Mouse (Mus musculus) heart, embryonic 10.5 days (tissue): Measurements from ENCODE around the gene Fig4. TPM values are rescaled to one million over a fixed set of nuclear protein-coding genes. Genes with fewer than 3 reads are reported as not detected.

ENCODE experiments used
- DNase-seq: peaks from one replicate; pipeline ENCODE4 v3.0.0-alpha.2; 2017; ENCODE audit warnings: low spot score
- H3K27ac ChIP-seq: fragments of 300-500 bp; sonication (generic); 2 replicates; pipeline ENCODE4 v1.5.1; 2016; ENCODE audit warnings: mild to moderate bottlenecking
- H3K27me3 ChIP-seq: fragments of 300-500 bp; sonication (generic); 2 replicates; pipeline ENCODE4 v1.6.1; 2016; ENCODE audit warnings: mild to moderate bottlenecking; ENCODE audit not compliant: poor library complexity, insufficient read depth, severe bottlenecking
- H3K36me3 ChIP-seq: fragments of 300-500 bp; sonication (generic); 2 replicates; pipeline ENCODE4 v1.6.1; 2016; ENCODE audit warnings: mild to moderate bottlenecking, moderate library complexity
- H3K4me1 ChIP-seq: fragments of 300-500 bp; sonication (generic); 2 replicates; pipeline ENCODE4 v1.6.1; 2016; ENCODE audit warnings: mild to moderate bottlenecking
- H3K4me3 ChIP-seq: fragments of 300-500 bp; sonication (generic); 2 replicates; pipeline ENCODE4 v1.5.1; 2016; ENCODE audit warnings: mild to moderate bottlenecking, moderate library complexity
- H3K9me3 ChIP-seq: fragments of 300-500 bp; sonication (generic); 2 replicates; pipeline ENCODE4 v1.6.1; 2016; ENCODE audit warnings: mild to moderate bottlenecking, moderate library complexity
- WGBS: fragments of 180-500 bp; shearing (Covaris S2); methylation state at CpG from one replicate; pipeline ENCODE4 v1.1.7; 2016; 5-methylcytosine and 5-hydroxymethylcytosine counted together
- polyA plus RNA-seq: library from polyadenylated mRNA; unstranded; fragments of >200 nt; fragmentation: Nextera tagmentation; extraction: Ambion mirVana; gene quantifications from 2 replicates; pipeline ENCODE4 v1.2.1, GENCODE M21; 2016

The Fig4 gene
- polyA plus RNA-seq, 1 experiment from 2014 or later = 28.7 TPM

GRCm38 (mm10) chr10:41250045-41250748 is 52.9 kb downstream of the Fig4 start:
- H3K36me3 ChIP-seq = peaks cover 27% of the 10 kb centered on the region
- WGBS = 71% methylated on average over 8 of the region's 8 CpGs
- no peaks in the 10 kb centered on the region for H3K27me3 ChIP-seq
- H3K4me1 ChIP-seq = peaks cover 29% of the 10 kb centered on the region
- 0 out of 2 replicates have a peak overlapping the region, but pooled peaks have one; percentile 47 for H3K27ac ChIP-seq
- no peak for DNase-seq
- H3K9me3 ChIP-seq = no peaks in the 10 kb centered on the region
- H3K4me3 ChIP-seq = no peak overlapping the region

- 88% methylated on average over 8 of the region's 8 CpGs for WGBS
- Histone ChIP-seq H3K36me3 (peaks cover 24% of the 10 kb centered on the region), H3K9me3 (no peaks in the 10 kb centered on the region)
These were observed 53.9 kb downstream of the Fig4 start for GRCm38 (mm10) chr10:41249006-41249659.

DNA sequence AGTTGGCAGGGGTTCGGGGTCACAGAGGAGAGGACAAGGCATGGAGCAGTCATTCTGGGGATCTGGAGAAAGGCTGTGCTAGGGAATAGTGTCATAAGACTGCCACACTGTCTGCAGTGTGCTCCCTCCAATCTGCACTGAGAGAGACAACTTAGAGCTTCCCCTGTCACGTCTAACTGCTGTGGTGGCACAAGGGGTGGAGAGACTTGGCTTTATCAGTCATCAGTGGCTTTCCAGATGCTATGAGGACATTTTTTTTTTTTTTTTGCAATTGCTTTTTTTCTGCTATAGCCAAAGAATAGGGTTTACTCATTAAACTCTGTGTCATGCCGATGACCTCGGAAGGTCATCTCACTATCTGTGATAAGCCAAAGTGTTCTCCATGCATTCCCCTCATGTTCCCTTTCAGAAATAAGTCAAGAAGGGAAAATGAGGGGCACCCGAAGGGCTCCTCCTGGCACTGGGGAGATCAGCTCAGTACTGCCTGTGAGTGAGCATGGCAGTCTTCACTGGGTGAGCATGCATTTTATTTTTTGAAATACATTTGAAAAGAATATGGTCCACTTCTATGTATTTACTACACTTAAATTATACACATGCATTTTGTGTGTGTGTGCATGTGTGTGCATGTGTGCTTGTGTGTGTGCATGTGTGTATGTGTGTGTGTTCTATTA is 55.1 kb downstream of the Fig4 start:
- Histone ChIP-seq H3K9me3 (no peaks in the 10 kb centered on the region), H3K27ac (no peak overlapping the region), H3K4me1 (peaks cover 34% of the 10 kb centered on the region), H3K4me3 (no peak overlapping the region), H3K27me3 (no peaks in the 10 kb centered on the region), H3K36me3 (peaks cover 20% of the 10 kb centered on the region)
- DNase-seq = no peak
- WGBS = 70% methylated on average over 5 of the region's 5 CpGs

More at GRCm38 (mm10) chr10:41249006-41249659, 53.9 kb downstream of the Fig4 start:
- no peak overlapping the region for H3K4me3 ChIP-seq
- no peak overlapping the region for H3K27ac ChIP-seq
- DNase-seq = no peak
- peaks cover 34% of the 10 kb centered on the region for H3K4me1 ChIP-seq
- H3K27me3 ChIP-seq = no peaks in the 10 kb centered on the region

DNA sequence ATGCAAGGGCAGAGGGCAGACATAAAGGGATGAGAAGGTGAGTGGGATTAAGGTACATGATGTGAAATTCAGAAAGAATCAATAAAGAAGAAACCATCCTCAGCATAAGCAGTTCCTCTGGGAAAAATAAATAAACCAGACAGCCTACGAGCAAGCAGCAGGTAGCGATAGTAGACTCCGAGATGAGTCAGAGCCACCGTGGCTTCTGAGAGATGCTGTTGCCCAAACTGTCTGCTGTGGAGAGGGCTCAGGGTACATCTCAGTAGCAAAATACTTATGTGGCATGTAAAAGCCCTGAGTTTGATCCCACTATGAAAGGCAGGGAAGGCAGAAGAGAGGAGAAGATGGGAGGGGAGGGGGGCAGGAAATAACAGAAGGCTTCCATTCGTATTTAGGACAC is 56.9 kb downstream of the Fig4 start:
- H3K9me3 ChIP-seq = no peaks in the 10 kb centered on the region
- no peak overlapping the region for H3K27ac ChIP-seq
- 68% methylated on average over 5 of the region's 5 CpGs for WGBS
- no peak for DNase-seq
- peaks cover 46% of the 10 kb centered on the region for H3K4me1 ChIP-seq
- H3K27me3 ChIP-seq = no peaks in the 10 kb centered on the region
- H3K36me3 ChIP-seq = 0 out of 2 replicates have a peak, but pooled peaks cover 8% of the 10 kb centered on the region
- H3K4me3 ChIP-seq = no peak overlapping the region

DNA sequence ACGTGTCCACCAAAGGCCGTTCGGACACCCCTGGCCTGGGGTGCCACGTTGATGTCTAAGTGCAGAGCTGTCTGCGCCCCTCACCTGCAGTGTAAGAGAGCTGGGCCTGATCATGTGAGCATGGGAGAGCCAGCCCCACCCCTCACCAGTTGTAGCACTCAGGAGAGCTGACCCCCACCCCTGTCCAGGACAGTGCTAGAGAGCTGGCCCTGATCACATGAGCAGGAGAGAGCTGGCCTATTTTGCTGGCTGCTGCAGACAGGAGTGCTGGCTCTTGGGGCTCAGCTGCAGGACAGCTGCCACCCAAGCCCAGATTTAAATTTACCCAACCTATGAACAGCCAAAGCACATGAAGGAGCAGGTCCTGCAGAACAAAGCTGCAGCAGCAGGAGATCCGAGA is 57.6 kb downstream of the Fig4 start:
- peaks cover 48% of the 10 kb centered on the region for H3K4me1 ChIP-seq
- H3K27ac ChIP-seq = no peak overlapping the region
- H3K36me3 ChIP-seq = 0 out of 2 replicates have a peak, but pooled peaks cover 8% of the 10 kb centered on the region
- no peaks in the 10 kb centered on the region for H3K27me3 ChIP-seq
- no peak overlapping the region for H3K4me3 ChIP-seq
- no peak for DNase-seq
- 80% methylated on average over 6 of the region's 6 CpGs for WGBS
- H3K9me3 ChIP-seq = no peaks in the 10 kb centered on the region

DNA sequence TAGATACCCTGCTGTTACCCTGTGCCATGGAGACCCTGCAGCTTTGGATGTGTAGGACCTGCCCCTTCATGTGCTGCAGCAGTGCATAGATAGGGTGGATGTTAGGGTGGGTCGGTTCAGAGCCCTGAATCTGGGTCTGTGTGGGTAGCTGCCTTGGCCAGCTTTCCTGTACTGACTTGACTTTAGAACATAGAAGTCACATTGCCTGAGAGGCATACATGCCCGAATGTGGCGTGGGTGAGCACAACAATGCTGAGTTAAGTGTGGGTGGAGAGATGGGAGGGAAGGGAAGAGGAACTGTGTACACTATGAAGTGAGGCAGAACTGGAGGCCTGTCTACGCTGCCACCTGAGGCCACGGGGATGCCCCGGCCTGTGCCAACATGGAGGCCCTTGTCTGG is 58.0 kb downstream of the Fig4 start:
- Histone ChIP-seq H3K36me3 (0 out of 2 replicates have a peak, but pooled peaks cover 8% of the 10 kb centered on the region), H3K27ac (no peak overlapping the region), H3K4me1 (peaks cover 48% of the 10 kb centered on the region), H3K9me3 (no peaks in the 10 kb centered on the region), H3K27me3 (no peaks in the 10 kb centered on the region), H3K4me3 (no peak overlapping the region)
- DNase-seq = no peak
- 88% methylated on average over 6 of the region's 6 CpGs for WGBS

DNA sequence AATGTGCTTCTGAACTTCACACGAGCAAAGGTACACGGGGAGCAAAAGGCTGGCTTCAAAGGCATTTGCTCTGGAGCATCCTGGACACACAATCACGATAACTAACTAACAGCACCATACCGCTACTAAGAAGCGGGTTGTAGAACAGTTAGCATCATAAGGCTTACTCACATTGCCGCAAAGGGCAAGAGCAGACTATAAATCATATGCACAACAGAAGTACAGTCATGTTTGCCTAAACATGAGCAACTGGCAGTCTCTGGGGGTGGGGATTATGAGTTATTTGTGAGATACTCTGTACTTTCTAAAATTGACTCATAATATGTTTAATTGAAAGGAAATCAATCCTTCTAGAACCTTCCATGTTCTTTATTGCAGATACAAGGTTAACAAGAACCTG is 59.1 kb downstream of the Fig4 start:
- Histone ChIP-seq H3K9me3 (no peaks in the 10 kb centered on the region), H3K4me1 (peaks cover 40% of the 10 kb centered on the region), H3K27me3 (no peaks in the 10 kb centered on the region), H3K27ac (no peak overlapping the region), H3K4me3 (no peak overlapping the region), H3K36me3 (0 out of 2 replicates have a peak, but pooled peaks cover 8% of the 10 kb centered on the region)
- no peak for DNase-seq
- 90% methylated on average over 6 of the region's 6 CpGs for WGBS

DNA sequence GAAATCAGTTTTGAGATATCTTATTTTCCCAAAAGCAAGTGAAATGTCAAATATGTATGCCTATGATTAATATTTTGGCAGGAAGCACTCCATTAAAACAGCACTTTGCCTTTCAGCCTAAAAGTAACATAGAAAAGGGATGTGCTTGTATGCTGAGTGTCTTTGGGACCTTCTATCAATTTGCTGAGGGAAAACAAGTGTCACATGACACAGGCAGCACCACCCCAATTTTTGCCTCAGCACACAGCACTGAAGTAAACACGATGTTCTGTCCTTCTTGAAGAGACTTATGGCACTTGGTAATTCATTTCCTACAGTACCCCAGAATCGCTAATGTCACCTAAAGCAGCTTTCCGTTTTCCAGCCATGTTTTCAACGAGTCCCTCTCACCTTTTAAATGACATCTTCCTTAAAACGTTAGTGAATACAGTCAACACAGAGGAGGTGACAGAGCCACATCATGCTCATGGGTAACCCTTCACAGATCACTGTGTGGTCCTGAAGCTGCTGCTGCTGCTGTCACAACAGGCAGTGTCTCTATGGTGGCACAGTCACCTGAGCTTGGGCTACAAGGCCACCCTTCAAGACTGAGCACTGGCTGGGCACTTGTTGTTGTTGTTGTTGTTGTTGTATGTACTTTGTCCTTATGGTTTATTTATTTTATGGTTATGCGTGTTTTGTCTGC is 61.4 kb downstream of the Fig4 start:
- WGBS = 76% methylated on average over 6 of the region's 6 CpGs
- DNase-seq = no peak

DNA sequence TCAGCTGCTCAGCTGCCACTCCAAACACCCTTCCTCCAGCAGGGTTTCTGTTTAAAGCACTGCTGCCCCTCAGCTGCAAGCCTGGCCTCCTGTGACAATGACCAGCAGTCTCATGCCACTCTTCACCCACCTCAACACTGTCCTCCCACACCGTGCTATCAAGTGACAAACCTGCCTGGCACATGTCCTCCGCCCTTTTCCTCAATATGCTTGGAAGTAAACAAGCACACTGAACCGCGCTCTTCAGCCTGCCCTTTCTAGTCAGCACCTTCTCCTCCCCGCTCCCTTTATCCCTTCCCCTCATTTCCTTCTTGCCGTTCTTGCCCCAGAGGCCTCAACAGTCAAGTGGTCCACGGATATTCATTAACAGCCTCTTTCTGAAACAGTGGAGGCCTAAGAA is 62.0 kb downstream of the Fig4 start:
- H3K9me3 ChIP-seq = no peaks in the 10 kb centered on the region
- 28% methylated on average over 7 of the region's 7 CpGs for WGBS
- no peaks in the 10 kb centered on the region for H3K27me3 ChIP-seq
- no peak overlapping the region; the same call in 1 of the 2 replicates for H3K27ac ChIP-seq
- 0 out of 2 replicates have a peak, but pooled peaks cover 8% of the 10 kb centered on the region for H3K36me3 ChIP-seq
- no peak overlapping the region for H3K4me3 ChIP-seq
- peak; percentile 84 for DNase-seq
- H3K4me1 ChIP-seq = peaks cover 25% of the 10 kb centered on the region

More for the DNA sequence above, 61.4 kb downstream of the Fig4 start:
- Histone ChIP-seq H3K9me3 (no peaks in the 10 kb centered on the region), H3K4me1 (peaks cover 25% of the 10 kb centered on the region), H3K27me3 (no peaks in the 10 kb centered on the region), H3K4me3 (no peak overlapping the region), H3K36me3 (0 out of 2 replicates have a peak, but pooled peaks cover 8% of the 10 kb centered on the region), H3K27ac (peak overlapping the region; percentile 2; the same call in 1 of the 2 replicates)

- Histone ChIP-seq H3K4me1 (0 out of 2 replicates have a peak, but pooled peaks cover 2% of the 10 kb centered on the region), H3K27ac (no peak overlapping the region), H3K27me3 (no peaks in the 10 kb centered on the region), H3K9me3 (no peaks in the 10 kb centered on the region), H3K4me3 (no peak overlapping the region), H3K36me3 (peaks cover 6% of the 10 kb centered on the region; the same call in 1 of the 2 replicates)
- WGBS = 84% methylated on average over 2 of the region's 2 CpGs
- no peak for DNase-seq
These were observed 67.0 kb downstream of the Fig4 start for GRCm38 (mm10) chr10:41236020-41236419.

DNA sequence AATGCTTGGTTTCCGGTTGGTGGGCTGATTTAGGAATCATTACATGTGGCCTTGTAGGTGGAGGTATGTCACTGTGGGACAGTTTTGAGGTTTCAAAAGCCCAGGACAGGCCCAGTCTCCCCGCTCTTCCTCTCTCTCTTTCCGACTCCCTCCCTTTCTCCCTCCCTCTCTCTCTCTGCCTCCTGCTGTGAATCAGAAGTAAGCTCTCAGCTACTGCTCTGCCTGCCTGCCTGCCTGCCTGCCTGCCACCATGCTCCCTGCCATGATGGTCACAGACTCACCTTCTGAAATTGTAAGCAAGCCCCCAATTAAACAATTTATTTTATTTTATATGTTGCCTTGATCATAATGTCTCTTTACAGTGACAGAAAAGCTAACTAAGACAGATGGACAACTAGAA is 67.5 kb downstream of the Fig4 start:
- H3K36me3 ChIP-seq = peaks cover 6% of the 10 kb centered on the region; the same call in 1 of the 2 replicates
- no peak for DNase-seq
- no peak overlapping the region for H3K4me3 ChIP-seq
- H3K27me3 ChIP-seq = no peaks in the 10 kb centered on the region
- H3K9me3 ChIP-seq = no peaks in the 10 kb centered on the region
- H3K4me1 ChIP-seq = no peaks in the 10 kb centered on the region
- H3K27ac ChIP-seq = no peak overlapping the region
- WGBS = 87% methylated on average over 3 of the region's 3 CpGs

DNA sequence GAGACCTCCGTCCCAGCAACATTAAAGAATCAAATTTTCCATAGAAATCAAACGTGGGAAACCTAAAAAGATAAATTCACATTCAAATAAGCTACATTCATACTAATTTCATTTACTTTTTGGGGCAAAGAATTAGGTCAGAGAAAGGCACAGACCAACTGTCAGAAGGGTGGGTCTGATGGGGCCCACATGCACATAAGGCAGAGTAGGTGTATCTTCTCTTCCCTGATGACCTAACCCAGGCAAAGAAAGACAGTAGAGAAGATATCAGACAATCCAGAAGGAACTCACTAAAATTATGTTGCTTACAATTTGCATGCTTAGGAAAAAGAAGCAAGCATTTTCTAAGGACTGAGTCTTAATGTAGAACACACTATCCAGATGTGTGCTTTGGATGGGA is 67.9 kb downstream of the Fig4 start:
- Histone ChIP-seq H3K27ac (no peak overlapping the region), H3K27me3 (no peaks in the 10 kb centered on the region), H3K9me3 (no peaks in the 10 kb centered on the region), H3K4me3 (no peak overlapping the region), H3K4me1 (no peaks in the 10 kb centered on the region), H3K36me3 (peaks cover 6% of the 10 kb centered on the region; the same call in 1 of the 2 replicates)
- no peak for DNase-seq
- 91% methylated on average over 2 of the region's 2 CpGs for WGBS
